Mouse (Mus musculus) testis, postnatal 10 days (tissue): ENCODE data around the gene Sorcs2.
"Not testable (repeated sequence)": the region's sequence is repeated elsewhere in the genome, so short reads cannot be mapped to it uniquely, and the experiment has no call there.

Experiments
- DNase-seq: peaks from one replicate; pipeline ENCODE4 v3.0.0; 2021; ENCODE audit warnings: low spot score

The Sorcs2 gene

GRCm38 (mm10) chr5:36301166-36301565 is 96.8 kb downstream of the Sorcs2 start:
- DNase-seq = no peak

GRCm38 (mm10) chr5:36298049-36298448 is 99.9 kb downstream of the Sorcs2 start:
- no peak for DNase-seq

- no peak for DNase-seq
Measured at GRCm38 (mm10) chr5:36297246-36297645, 100.7 kb downstream of the Sorcs2 start.

GRCm38 (mm10) chr5:36293109-36293900 is 104.6 kb downstream of the Sorcs2 start:
- DNase-seq = peak; percentile 60

- DNase-seq = peak; percentile 58
Measured at GRCm38 (mm10) chr5:36292321-36292720, 105.6 kb downstream of the Sorcs2 start.

- peak; percentile 68 for DNase-seq
Measured at GRCm38 (mm10) chr5:36291191-36291590, 106.7 kb downstream of the Sorcs2 start.

- DNase-seq = no peak
Measured at GRCm38 (mm10) chr5:36285405-36285804, 112.5 kb downstream of the Sorcs2 start.

- DNase-seq = no peak
Measured at GRCm38 (mm10) chr5:36279896-36280295, 118.0 kb downstream of the Sorcs2 start.

GRCm38 (mm10) chr5:36274684-36275394 is 123.1 kb downstream of the Sorcs2 start:
- no peak for DNase-seq

- DNase-seq = no peak
Measured at GRCm38 (mm10) chr5:36267194-36267769, 130.7 kb downstream of the Sorcs2 start.

- DNase-seq = no peak
Measured at GRCm38 (mm10) chr5:36260862-36261261, 137.1 kb downstream of the Sorcs2 start.

GRCm38 (mm10) chr5:36259691-36260124 is 138.2 kb downstream of the Sorcs2 start:
- no peak for DNase-seq

- no peak for DNase-seq
Measured at GRCm38 (mm10) chr5:36258387-36259181, 139.4 kb downstream of the Sorcs2 start.

GRCm38 (mm10) chr5:36257008-36257407 is 140.9 kb downstream of the Sorcs2 start:
- no peak for DNase-seq

- no peak for DNase-seq
Measured at GRCm38 (mm10) chr5:36254642-36255516, 143.1 kb downstream of the Sorcs2 start.

GRCm38 (mm10) chr5:36252746-36253504 is 145.0 kb downstream of the Sorcs2 start:
- no peak for DNase-seq

- DNase-seq = no peak
Measured at GRCm38 (mm10) chr5:36248022-36248421, 149.9 kb downstream of the Sorcs2 start.

- DNase-seq = not testable (repeated sequence)
Measured at GRCm38 (mm10) chr5:36237526-36237925, 160.4 kb downstream of the Sorcs2 start.

- no peak for DNase-seq
Measured at GRCm38 (mm10) chr5:36230301-36230780, 167.6 kb downstream of the Sorcs2 start.
